Mouse (Mus musculus) ES-Bruce4 (cell line): ENCODE measurements at regions not wholly inside any gene's neighbourhood (a gene's known extent, or its start where the extent isn't known, plus 50 kb on each side); places are given as distances from the start of the nearest gene placed in this dataset.
"Not testable (repeated sequence)": the region's sequence is repeated elsewhere in the genome, so short reads cannot be mapped to it uniquely, and the experiment has no call there.

Source experiments
- H3K27ac ChIP-seq: 2 replicates; pipeline ENCODE4 v1.5.1; 2012; ENCODE audit warnings: low read length, inconsistent platforms; ENCODE audit not compliant: insufficient read depth
- H3K27me3 ChIP-seq: 2 replicates; pipeline ENCODE4 v1.6.1; 2012; ENCODE audit warnings: mild to moderate bottlenecking, low read length, inconsistent platforms; ENCODE audit not compliant: control insufficient read depth, poor library complexity, insufficient read depth, severe bottlenecking
- H3K36me3 ChIP-seq: 2 replicates; pipeline ENCODE4 v1.6.1; 2012; ENCODE audit warnings: inconsistent platforms, mild to moderate bottlenecking, low read length, moderate library complexity; ENCODE audit not compliant: control insufficient read depth, poor library complexity, insufficient read depth, severe bottlenecking
- H3K4me1 ChIP-seq: one replicate; pipeline ENCODE4 v1.8.1; 2011; ENCODE audit warnings: low read length; ENCODE audit not compliant: control insufficient read depth, insufficient read depth
- H3K4me3 ChIP-seq: 2 replicates; pipeline ENCODE4 v1.5.1; 2011; ENCODE audit warnings: low read depth, mild to moderate bottlenecking, low read length
- H3K9ac ChIP-seq: 2 replicates; pipeline ENCODE4 v1.6.1; 2012; ENCODE audit warnings: low read depth, mild to moderate bottlenecking, inconsistent platforms; ENCODE audit not compliant: poor library complexity, severe bottlenecking
- H3K9me3 ChIP-seq: replicated peaks from 2 replicates; pipeline ENCODE4 v1.6.1; 2012; ENCODE audit warnings: mild to moderate bottlenecking, low read length, inconsistent platforms; ENCODE audit not compliant: control insufficient read depth, poor library complexity, insufficient read depth, severe bottlenecking
- CTCF ChIP-seq: IDR thresholded peaks from one replicate; pipeline ENCODE4 v1.8.1; 2011; ENCODE audit warnings: low read depth, low read length
- EP300 ChIP-seq: IDR thresholded peaks from 2 replicates; pipeline ENCODE4 v1.6.1; 2011; ENCODE audit warnings: low read depth, low read length; ENCODE audit not compliant: insufficient read depth
- POLR2A ChIP-seq: IDR thresholded peaks from one replicate; pipeline ENCODE4 v1.8.1; 2011; ENCODE audit warnings: low read length; ENCODE audit not compliant: insufficient read depth

- H3K4me3 ChIP-seq: no peak overlapping the region
- H3K27ac ChIP-seq: no peak overlapping the region
- no peak overlapping the region for H3K9ac ChIP-seq
- H3K4me1 ChIP-seq: no peaks in the 10 kb centered on the region
- TF ChIP-seq POLR2A (no peak), CTCF (no peak), EP300 (no peak)
- no peaks in the 10 kb centered on the region for H3K9me3 ChIP-seq
- no peaks in the 10 kb centered on the region for H3K27me3 ChIP-seq
- no peaks in the 10 kb centered on the region for H3K36me3 ChIP-seq
These were observed 816.3 kb downstream of the Cypt12 start for GRCm38 (mm10) chr3:18764301-18765078.

- H3K9me3 ChIP-seq: no peaks in the 10 kb centered on the region
- H3K27me3 ChIP-seq: no peaks in the 10 kb centered on the region; the same call in 1 of the 2 replicates
- H3K27ac ChIP-seq: no peak overlapping the region
- no peak overlapping the region for H3K4me3 ChIP-seq
- no peak overlapping the region for H3K9ac ChIP-seq
- no peaks in the 10 kb centered on the region for H3K4me1 ChIP-seq
- TF ChIP-seq EP300 (no peak), CTCF (no peak), POLR2A (no peak)
- H3K36me3 ChIP-seq: no peaks in the 10 kb centered on the region
These were observed 830.3 kb downstream of the Cypt12 start for GRCm38 (mm10) chr3:18778481-18778880.

GRCm38 (mm10) chr3:18787531-18788176 lies 839.4 kb downstream of the Cypt12 start:
- Histone ChIP-seq H3K27ac (no peak overlapping the region), H3K36me3 (no peaks in the 10 kb centered on the region), H3K27me3 (no peaks in the 10 kb centered on the region), H3K9ac (no peak overlapping the region), H3K9me3 (peaks cover 15% of the 10 kb centered on the region), H3K4me3 (no peak overlapping the region), H3K4me1 (no peaks in the 10 kb centered on the region)
- TF ChIP-seq CTCF (no peak), POLR2A (no peak), EP300 (no peak)

GRCm38 (mm10) chr3:18802794-18803193 lies 825.7 kb downstream of the 1700064H15Rik start:
- Histone ChIP-seq H3K9me3 (no peaks in the 10 kb centered on the region), H3K27ac (no peak overlapping the region), H3K36me3 (no peaks in the 10 kb centered on the region), H3K4me3 (no peak overlapping the region), H3K4me1 (no peaks in the 10 kb centered on the region), H3K27me3 (no peaks in the 10 kb centered on the region), H3K9ac (no peak overlapping the region)
- TF ChIP-seq POLR2A (no peak), CTCF (no peak), EP300 (no peak)

- H3K4me3 ChIP-seq, H3K27me3 ChIP-seq, H3K36me3 ChIP-seq, H3K9me3 ChIP-seq, H3K9ac ChIP-seq, H3K27ac ChIP-seq, H3K4me1 ChIP-seq: not testable (repeated sequence)
These were observed 799.6 kb downstream of the 1700064H15Rik start for GRCm38 (mm10) chr3:18828788-18829320.

GRCm38 (mm10) chr3:18868117-18868739 lies 760.2 kb downstream of the 1700064H15Rik start:
- no peak overlapping the region for H3K27ac ChIP-seq
- H3K27me3 ChIP-seq: no peaks in the 10 kb centered on the region
- H3K9me3 ChIP-seq: no peaks in the 10 kb centered on the region
- no peaks in the 10 kb centered on the region for H3K36me3 ChIP-seq
- H3K9ac ChIP-seq: no peak overlapping the region
- no peak overlapping the region for H3K4me3 ChIP-seq
- no peak for TF ChIP-seq EP300
- TF ChIP-seq POLR2A: no peak
- TF ChIP-seq CTCF: no peak
- no peaks in the 10 kb centered on the region for H3K4me1 ChIP-seq
